Mouse (Mus musculus) kidney, postnatal 14 days (tissue): ENCODE results near the gene Pla2g6.
A peak's percentile ranks its signal among the peaks of the same experiment; 100 is the strongest.

ENCODE experiments used
- DNase-seq: peaks from one replicate; pipeline ENCODE4 v3.0.0; 2022; ENCODE audit warnings: mixed read lengths

The Pla2g6 gene

DNA sequence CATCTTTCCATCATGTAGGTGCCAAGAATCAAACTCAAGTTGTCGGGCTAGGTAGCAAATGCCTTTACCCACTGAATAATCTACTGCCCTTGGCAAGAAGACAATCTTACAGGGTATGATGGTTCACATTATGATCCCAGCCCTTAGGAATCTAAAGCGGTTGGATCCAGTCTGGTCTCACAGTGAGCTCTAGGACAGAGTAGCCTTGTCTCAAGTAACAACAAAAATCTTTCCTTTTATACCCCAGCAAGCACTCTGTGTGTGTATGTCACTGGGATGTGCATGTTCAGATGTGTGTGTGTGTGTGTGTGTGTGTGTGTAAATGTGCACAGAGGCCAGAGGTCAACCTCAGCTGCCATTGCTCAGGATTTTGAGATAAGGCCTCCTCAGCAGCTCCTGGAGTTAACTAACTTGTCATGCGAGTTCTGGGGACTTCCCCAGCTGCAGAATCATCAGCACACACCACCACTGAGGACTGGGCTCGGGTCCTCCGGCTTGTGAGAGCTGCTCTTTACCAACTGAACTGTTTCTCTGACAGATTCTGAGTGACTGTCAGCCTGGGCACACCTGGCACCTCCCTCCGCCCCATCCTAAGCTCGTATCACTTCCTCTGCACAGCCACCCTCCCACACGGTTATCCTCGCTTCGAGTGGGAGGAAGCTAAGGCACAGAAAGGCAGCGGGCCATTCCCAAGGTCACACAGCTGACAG is 5.8 kb downstream of the Pla2g6 start:
- DNase-seq: no peak

DNA sequence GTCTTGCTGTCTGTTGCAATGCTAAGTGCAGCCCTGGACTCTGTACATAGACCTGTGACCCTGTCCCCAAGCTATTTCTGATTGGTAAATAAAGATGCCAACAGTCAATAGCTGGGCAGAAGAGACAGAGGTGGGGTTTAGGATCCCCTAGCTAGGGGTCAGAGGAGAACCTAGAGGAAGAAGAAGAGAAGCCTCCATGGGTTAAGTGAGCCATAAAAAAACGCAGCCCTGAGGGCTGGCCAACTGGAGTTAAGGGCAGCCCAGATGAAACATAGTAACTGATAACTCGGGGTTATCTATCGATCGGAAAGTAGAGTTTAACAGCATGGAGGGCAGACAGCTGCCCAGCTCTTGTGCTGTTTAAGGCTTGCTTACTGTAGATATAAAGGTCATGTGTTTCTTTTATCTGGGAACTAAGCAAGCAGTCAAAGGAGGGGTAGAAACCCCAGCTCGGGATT is 6.4 kb downstream of the Pla2g6 start:
- no peak for DNase-seq

DNA sequence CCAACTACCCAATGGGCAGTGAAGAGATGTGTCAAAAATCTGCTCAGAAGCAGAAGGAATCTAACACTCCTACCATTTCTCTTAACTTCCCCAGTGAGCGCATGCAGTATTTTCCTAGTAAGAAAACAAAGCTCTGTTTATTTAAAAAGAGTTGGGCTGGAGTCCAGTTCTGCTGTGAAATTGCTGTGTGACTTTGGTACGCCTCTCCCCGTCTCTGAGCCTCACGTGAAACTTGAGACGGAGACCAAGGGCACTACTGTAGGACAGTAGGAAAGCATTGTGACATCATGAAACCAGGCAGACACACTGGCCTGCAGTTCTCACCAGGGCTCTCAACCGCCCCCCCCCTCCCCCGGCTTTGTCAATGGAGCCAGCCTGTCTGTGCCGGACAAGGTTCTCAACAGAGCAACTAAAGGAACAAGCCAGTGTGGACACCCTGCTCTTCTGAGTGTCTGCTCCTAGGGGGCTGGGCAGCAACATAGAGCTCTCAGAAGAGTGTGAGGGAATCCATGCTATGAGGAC is 14.3 kb downstream of the Pla2g6 start:
- DNase-seq: no peak

DNA sequence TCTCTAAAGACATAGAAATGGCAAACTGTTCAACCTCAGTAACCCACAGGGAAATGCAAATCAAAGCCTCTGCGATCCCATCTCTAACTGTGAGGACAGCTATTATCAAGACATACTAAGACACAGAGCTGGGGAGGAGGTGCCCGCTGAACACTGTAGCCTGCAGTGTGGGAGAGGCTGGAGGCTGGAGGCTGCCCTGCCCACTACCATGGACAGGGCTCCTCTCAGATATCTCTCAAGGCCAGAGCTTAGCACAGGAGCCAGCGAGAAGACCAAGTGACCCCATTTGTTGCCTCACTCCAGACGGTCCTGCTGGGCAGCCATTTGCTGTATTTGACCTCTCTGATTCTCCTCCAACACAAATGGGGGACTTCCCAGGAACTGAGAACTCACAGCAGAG is 20.3 kb downstream of the Pla2g6 start:
- DNase-seq: no peak

DNA sequence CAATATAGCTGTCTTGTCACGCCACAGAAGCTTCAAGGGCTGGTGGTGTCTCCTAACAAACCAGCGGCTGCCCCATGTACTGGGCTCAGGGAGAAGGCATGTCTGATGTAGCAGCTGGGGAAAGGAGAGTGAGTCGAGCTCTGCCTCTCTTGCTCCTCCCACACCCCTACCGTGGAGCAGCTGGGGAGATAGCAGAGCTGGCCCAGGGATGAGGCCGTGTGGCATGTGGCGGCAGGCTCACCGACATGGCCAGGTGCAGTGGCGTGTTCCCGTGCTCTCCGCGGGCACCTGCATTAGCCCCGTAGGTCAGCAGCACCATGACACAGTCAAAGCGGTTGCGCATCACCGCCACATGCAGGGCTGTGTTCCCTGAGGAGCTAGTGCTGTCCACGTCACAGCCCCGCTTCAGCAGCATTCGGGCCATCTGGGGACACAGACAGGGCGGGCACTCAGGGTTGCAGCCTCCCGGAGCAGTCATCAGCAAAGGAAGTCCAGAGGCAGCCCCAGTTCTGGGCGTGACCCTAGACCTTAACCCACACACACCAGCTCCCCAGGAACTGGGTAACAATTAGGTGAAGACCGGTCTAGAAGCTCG is 22.1 kb downstream of the Pla2g6 start:
- DNase-seq: no peak

DNA sequence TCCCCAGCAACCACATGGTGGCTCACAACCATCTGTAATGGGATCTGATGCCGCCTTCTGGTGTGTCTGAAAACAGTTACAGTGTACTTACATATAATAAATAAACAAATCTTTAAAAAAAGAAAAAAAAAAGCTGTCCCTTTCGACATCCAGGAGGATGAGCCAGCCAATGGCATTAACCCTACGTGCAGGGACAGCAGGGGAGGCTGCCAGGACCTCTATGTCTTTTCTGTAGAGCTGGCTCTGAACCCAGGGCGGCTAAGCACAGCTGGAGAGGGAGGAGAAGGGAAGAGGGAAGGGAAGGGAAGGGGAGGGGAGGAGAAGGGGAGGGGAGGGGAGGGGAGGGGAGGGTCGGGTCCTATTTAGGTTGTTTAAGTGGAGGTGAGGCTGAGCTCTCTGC is 23.4 kb downstream of the Pla2g6 start:
- DNase-seq: no peak

DNA sequence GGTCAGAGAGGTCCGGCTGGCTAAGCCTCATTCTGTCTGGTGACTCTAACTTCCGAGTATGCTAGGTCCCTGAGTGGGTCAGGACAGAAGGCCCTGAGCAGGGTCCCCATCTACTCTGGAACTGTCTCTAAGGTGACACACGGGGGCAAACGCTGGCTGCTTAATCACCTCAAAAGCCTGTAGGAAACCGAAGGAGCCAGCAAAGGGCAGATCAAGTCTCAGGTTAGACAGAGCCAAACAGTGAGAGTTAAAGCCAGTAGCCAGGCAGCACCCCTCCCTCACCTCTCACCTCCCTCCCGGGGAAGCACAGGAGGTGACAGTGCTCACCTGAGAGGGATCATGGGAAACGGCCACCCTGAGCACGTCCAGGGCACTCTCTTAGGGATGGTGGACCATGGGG is 24.5 kb downstream of the Pla2g6 start:
- no peak for DNase-seq

DNA sequence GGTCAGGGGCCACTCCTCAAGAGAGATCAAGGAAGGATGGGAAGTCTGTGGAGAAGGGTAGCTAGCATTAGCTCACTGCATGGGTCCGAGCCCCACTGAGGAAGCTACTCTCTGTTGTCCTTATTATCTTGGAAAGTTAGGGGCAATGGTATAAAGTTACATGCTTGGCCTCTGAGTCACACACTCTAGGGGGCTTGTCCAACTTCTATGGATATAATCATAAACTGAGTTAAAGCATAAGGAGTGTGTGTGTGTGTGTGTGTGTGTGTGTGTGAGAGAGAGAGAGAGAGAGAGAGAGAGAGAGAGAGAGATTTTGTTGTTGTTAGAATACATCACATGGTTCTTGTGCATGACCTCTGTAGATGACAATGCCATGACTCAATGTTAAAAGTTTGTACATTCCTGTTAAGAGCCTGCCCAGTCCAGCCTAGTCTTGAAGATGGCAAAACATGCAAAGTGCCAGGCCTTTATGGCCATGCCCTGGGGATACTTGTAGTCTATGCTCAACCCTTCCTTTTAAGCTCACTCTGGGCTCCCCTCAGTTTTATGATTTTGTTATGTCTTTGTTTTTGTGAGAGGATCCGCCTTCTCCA is 28.5 kb downstream of the Pla2g6 start:
- DNase-seq: no peak

DNA sequence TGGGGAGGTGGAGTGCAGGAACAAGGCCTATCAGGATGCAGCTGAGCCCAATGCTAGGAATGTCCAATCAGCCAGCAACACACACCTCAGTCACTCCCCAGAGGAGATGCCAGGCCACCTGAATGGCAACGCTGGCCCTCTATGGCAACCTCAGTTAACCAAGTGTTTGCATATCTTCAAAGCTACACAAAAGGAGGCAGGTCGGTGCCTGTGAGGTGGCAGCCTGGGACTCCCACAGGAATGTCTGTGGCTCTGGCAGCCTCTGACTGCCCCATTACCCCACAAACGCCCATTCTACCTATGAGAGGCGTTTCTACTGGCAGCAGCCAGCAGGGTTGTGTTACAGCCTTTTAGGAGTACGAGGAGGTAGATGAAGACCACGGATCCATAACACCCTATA is 29.6 kb downstream of the Pla2g6 start:
- DNase-seq: no peak

DNA sequence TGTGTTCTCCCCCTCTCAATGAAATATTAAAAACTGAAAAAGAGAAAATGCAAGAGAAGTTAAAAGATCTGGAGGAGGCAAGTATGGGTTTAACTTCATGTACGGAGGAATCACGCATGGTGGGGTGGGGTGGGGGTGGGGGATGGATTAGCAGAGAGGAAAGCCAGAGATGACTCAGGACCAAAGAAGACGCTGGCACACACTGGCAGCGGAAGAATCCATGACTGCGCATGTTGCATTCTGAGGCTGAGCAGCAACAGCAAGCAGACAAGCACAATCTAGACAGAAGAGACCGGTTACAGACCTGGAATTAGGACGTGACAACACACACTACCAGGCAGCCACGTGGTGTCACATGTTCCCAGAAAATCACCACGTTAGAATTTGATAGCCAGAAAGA is 35.4 kb downstream of the Pla2g6 start:
- DNase-seq: no peak

DNA sequence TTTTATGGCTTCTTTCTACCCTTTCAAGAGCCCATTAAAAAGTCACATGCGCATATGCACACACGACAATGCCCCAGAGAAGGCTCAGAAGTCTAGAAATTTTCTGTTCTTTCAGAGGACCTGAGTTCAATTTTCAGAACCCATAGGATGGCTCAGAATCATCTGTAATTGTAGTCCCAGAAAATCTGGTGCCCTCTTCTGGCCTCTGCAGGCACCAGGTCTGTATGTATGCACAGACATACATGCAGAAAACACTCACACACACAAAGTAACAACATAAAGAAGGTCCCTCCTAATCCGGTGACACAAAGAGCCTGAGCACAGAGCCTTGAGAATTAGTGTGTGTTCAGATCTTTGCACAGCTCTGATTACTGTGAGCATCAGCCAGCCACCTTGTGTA is 37.9 kb downstream of the Pla2g6 start:
- no peak for DNase-seq

DNA sequence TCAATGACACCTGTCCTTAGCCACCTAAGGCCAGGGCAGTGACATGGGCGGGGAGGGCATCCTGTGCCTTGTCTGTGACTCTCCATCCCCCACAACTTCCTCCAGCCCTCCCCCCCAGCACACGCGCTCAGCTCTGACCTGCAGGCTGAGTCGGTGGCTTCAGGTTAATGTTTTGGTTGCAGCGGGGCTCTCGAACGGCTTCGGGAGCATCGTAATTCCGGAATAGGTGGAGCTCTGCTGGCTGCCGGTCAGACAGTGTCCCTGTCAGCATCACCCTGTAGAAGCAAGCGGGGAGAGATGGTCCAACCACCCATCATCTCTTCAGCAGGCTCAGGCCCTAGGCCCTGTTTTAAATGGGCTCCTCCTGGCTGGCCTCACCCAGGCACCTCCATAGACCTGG is 38.7 kb downstream of the Pla2g6 start:
- DNase-seq: no peak

DNA sequence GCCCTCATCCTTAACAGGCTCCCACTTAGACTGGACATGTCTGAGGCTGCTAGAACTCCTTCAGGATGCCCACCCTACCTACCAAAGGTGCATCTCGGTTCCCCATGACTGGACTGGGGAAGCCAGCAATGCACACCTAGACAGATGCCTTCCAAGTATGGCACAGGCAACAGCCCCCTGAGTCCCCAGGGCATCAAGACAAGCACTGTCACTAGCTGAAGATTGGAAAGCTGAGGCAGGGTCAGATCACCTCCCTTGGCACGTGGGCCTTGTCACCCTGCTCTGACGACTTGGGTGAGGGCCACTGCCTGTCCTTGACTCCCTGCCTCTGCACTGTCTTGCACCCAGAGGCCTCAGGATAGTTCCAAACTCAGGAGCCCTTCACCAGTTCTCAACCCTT is 39.8 kb downstream of the Pla2g6 start:
- DNase-seq: no peak

DNA sequence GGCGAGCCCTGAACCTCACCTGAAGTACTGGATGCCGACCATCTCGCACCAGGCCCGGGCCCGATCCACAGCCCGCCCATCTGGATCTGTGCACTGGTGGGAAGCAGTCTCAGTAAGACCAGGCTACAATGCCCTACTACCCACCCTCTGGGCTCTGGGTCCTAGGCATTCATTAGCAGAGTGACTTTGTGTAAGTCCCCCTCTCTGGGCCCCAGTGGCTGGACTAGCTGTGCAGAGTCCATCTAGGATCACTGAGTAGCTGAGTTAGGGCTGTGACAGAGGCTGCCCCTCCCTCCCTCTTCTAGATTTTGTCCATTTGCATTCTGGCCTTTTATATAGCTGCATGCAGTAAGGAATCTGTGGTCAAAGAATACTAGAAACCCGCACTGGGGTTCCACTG is 41.1 kb downstream of the Pla2g6 start:
- DNase-seq: peak; percentile 65

DNA sequence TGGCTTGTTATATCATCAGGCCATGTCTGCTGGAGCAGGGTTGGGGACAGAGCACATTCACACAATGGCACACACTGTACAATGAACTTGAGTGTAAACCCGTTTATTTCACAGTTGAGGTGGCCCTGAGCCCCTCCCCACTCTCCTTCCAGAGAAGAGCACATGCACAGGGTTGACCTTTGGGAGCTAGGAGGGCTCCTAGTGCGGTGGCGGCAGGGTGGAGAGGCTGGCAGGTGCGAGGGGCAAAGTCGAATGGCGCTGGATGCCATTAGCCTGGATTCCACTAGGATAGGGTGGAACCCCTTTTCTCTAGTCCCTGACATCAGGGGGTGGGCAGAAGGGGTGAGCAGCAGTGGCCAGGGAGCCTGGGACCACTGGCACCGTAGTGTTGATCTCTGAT is 42.0 kb downstream of the Pla2g6 start:
- peak; percentile 76 for DNase-seq

DNA sequence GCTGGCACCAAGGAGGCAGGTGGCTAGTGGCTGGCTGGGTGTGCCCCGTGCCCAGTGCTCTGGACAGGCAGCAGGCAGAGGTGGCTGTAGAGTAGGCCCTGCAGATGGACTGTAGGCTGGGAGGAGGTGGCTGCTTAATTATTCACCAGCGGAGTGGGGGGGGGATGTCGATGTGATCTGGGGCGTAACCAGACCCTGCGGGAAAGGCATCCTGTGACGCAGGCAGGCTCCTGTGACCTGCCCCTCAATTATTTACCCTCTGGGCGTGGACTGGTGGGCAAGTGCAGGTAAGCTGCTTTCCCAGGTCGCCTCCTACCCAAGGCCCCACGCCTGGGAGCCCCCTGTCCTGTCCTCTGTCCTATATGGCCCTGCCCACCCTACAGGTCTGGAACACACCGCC is 42.8 kb downstream of the Pla2g6 start, which contains the start of gene Baiap2l2:
Gene Baiap2l2, minus strand, starts transcription at position 139 of the 400 bp plus-strand sequence.
- peak; percentile 89 for DNase-seq

DNA sequence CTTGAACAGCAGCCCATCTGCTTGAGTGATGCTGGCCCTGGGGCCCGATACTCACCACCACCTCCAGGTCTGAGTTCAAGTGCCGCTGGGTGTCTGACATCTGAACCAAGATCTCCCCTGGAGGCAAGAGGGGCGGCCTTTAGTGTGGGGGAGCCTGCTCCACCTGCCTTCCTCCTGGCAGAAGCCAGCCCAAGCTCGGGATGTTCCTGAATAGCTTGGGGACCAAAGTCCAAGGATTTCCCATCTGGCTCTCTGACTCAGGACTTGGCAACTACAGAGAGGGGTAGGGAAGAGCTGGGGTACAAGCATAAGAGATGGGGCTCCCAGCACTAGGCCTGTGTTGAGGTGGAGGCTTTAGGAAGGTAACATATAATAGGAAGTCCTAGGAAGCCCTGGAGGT is 44.8 kb downstream of the Pla2g6 start:
- DNase-seq: peak; percentile 60

DNA sequence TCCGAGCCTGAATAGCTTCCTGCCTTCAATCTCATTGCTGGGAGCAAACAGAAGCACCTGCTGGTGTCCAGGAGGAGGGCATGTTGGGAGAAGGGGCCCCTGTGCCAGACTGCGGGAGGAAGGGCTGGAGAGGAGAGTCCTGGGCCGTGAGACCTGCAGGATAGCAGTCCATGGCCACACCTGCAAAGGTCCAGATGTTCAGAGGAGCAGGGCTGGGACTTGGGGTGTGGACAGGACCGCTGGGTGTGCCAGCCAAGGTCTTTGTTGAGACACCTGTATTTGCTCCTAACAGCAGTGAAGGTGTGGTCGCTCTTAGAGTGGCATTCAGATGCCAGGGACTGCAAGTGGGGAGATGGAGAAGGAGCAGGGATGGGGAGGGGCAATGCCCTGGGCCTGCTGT is 45.8 kb downstream of the Pla2g6 start:
- no peak for DNase-seq

DNA sequence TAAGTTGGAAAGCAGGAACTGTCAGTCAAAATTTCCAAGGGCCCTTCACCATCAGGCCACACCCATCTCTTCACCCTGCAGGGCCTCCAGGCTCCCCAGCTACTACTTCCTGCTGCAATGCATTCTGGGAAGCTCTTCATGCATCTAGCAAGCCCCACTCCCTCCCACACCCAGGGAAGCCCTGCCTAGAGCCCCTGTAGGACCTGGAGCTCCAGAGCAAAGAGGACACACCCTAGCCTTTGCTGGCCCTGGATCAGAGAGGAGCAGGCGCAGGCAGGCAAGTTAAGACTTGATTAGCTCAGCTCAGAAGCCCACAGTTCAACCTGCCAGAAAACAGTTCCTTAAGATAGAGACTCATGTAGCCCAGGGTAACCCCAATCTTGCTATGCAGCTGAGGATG is 46.8 kb downstream of the Pla2g6 start:
- DNase-seq: no peak

DNA sequence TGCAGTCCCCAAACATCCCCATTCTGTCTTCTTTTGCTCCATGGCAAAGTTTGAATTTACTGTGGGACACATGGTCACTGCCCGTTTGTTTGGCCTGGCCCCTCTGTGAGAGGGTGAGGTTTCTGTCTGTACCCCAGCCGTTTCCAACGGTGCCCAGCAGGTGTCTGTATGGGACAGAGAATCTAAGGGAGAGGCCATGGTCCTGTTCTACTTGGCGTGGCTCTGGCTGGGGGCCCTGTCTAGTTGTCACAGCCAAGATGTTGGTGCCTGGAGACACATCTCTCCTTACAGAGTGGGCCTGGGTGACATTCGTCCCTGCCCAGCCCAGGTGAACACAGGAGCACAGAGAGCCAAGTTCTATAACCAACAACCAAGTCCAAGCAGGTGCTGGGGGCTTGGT is 47.3 kb downstream of the Pla2g6 start:
- no peak for DNase-seq

DNA sequence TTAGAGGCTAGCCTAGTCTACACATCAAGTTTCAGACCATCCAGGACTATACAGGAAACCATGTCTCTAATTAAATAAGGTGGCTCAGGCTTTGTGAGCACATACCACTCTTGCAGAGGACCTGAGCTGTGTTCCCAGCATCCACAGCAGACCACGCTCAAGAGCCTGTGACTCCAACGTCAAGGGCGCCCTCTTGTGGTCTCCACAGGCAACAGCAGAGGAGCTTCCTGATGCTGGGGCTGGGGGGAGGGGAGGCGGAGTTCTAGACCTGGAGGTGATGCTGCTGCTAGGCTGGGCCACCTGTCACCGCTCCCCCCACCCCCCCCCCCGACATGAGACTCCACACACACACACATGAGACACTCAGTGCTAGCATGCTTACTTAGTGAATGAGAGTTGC is 48.0 kb downstream of the Pla2g6 start:
- DNase-seq: no peak

DNA sequence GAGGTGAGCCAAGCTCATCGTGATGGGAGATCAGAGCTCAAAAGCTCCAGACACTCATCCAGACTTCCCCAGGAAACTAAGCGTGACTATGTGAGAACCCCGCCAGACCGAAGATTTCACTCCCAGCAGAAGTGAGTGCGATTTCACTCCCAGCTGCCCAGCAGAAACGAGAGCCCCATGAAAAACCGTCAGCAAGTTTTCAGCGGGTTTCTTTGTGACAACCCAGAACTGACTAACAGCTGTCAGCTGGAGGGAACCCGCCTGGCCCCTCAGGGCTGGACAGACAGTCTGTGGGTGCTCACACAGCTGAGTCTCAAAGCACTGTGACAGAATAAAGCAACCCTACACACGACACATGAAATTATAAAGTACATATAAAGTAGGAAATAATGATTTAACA is 50.5 kb downstream of the Pla2g6 start:
- no peak for DNase-seq

DNA sequence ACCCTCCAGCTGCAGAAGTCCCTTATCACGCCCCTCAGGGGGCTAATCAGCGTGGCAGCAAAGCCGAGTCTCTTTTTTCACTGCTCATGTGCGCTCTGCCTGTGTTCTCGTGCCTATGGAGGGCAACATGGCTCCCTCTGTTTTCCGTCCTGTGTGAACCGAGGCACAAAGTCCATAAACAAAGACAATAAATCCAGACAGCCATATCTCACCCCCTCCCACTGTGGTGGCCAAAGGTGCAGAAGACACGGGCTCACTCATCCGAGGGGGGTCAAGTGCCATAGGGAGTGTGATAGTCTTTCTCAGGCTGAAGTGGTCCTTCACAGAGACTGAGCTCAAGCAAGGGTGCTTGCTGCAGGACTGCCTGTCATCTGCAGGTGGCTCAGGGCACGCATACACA is 55.2 kb downstream of the Pla2g6 start:
- DNase-seq: no peak

DNA sequence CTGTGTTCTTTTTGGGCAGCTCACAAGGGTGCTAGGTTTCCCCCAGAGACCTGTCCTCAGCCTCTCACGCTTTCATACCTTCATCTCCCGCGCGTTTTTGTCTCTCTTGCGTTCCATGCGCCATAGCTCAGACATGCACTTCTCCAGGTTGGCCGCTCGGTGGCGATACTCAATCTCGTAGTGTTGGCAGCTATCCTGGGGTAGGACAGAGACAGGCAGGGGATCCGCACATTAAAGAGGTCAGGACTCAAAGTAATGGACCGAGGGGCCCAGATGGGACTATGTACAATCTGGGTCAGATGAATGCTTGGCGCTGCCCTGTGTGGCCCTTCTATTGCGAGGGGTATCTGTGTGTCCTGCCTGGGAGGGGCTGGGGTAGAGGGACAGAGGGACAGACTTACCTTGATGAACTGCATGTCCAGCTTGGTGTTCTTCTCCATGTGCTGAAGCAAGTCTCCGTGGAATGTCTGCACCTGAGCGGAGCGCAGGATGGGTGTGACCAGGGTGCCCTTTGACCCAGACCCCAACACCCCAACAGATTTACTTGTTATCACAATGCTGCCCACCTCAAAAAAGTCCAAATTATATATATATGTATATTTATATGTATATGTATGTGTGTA is 57.0 kb downstream of the Pla2g6 start:
- no peak for DNase-seq
